Mouse (Mus musculus): ENCODE measurements around the gene Haghl. TPM values are rescaled to one million over a fixed set of nuclear protein-coding genes. Genes with fewer than 3 reads are reported as not detected.
"Not testable (repeated sequence)": the region's sequence is repeated elsewhere in the genome, so short reads cannot be mapped to it uniquely, and the experiment has no call there.

Haghl gene
- polyA plus RNA-seq, 1 experiment, result 5.0 TPM

DNA sequence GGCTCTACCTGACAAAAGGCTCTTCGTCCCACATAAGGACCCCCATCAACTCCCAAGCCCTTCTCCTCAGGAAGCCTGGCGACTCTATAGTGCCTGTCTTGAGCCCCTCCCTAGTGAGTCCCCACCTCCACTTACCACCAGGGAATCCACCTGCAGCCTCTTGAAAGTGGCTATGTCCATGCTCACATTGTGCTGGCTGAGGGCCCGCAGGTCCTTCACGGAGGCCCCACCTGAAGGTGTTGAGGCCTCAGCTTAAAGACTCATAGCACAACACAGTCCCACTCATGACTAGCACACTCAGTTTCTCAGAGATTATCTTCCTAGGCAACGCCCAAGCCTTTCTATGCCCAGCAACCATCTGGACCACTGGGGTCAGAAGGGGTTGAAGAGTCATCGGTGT lies 36.2 kb downstream of the Haghl start:
- Histone ChIP-seq H3K4me3 (ENCODE audit: insufficient read depth, low read depth, low read length) (no peak overlapping the region), H3K27ac (replicated peaks; ENCODE audit: low read depth, low read length) (no peak overlapping the region), H3K4me1 (ENCODE audit: control insufficient read depth, insufficient read depth, insufficient read length, low read length) (no peaks in the 10 kb centered on the region)

DNA sequence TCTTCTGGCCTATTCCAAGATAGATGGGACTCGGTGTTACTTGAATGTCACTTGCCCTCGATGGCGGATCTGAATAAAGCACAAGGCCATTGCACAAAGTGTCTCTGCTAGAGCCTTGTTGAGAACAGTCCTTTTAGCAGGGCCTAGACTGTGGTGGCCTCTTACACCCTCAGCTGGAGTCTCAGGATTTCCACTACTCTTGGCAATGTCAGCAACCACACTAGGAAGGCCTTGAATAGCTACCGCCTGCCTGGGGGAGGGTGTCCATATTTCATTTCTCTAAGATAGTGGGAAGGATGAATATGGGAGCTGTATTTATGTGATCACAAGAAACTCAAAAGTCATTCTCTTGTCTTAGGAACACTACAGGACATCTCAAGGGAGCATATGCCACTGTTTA lies 37.2 kb downstream of the Haghl start:
- Histone ChIP-seq H3K27ac (replicated peaks; ENCODE audit: low read depth, low read length) (no peak overlapping the region), H3K4me3 (ENCODE audit: insufficient read depth, low read depth, low read length) (no peak overlapping the region)

DNA sequence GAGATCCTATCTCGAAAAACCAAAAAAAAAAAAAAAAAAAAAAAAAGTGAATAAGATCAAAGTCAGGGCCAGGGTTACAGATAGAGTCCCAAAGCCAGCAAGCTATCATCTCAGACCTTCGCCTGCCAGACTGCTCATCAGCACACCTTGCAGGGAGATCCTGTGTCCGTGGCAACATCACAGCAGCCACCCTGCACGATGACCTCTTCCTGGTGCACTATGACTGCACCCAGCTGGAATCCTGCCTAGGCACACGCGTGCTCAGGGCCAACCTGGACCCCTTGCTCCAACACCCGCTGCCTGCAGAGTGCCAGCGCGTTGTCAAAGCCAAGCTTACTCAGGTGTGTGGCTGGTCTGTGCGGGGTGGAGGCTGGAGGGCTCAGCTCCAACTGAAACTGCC lies 41.2 kb downstream of the Haghl start:
- H3K4me3 ChIP-seq (ENCODE audit: insufficient read depth, low read depth, low read length), result no peak overlapping the region
- H3K4me1 ChIP-seq (ENCODE audit: control insufficient read depth, insufficient read depth, insufficient read length, low read length), result no peaks in the 10 kb centered on the region
- H3K27ac ChIP-seq (replicated peaks; ENCODE audit: low read depth, low read length), result no peak overlapping the region

More for the DNA sequence above, 37.2 kb downstream of the Haghl start:
- H3K4me1 ChIP-seq (ENCODE audit: control insufficient read depth, insufficient read depth, insufficient read length, low read length), result no peaks in the 10 kb centered on the region

DNA sequence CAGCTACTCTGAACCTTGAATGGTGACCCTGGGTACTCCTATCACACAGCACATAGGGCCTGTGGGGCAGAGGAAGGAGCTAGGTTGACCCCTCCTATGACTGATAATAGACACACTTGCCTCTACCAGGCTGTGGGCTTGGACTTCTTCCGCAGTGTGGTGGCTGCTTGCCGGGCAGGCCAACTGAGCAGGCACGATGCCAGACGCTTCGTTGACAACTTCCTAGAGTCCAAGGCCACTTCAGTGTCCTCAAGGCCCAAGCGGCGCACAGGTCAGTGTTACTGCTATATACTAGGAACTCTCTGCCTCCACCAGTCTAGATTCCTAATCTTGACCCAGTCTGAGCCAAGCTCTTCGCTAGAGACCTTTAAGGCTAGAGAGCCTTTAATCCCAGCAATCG lies 41.6 kb downstream of the Haghl start:
- Histone ChIP-seq H3K27ac (replicated peaks; ENCODE audit: low read depth, low read length) (no peak overlapping the region), H3K4me3 (ENCODE audit: insufficient read depth, low read depth, low read length) (no peak overlapping the region), H3K4me1 (ENCODE audit: control insufficient read depth, insufficient read depth, insufficient read length, low read length) (no peaks in the 10 kb centered on the region)

DNA sequence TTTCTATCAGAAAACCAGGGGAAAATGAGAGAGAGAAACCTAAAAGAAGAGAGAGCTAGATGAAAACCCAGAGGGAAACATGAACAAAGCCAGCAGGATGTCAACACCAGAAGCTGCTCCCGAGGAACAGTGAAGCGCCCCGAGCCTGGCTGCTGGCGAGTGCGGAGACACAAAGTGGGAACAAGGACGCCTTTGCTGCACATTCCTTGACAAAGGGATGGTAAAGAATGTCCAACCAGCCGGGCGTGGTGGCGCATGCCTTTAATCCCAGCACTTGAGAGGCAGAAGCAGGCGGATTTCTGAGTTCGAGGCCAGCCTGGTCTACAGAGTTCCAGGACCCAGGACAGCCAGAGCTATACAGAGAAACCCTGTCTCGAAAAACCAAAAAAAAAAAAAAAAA lies 44.0 kb downstream of the Haghl start:
- H3K4me3 ChIP-seq (ENCODE audit: insufficient read depth, low read depth, low read length); H3K4me1 ChIP-seq (ENCODE audit: control insufficient read depth, insufficient read depth, insufficient read length, low read length); H3K27ac ChIP-seq (replicated peaks; ENCODE audit: low read depth, low read length): not testable (repeated sequence)

DNA sequence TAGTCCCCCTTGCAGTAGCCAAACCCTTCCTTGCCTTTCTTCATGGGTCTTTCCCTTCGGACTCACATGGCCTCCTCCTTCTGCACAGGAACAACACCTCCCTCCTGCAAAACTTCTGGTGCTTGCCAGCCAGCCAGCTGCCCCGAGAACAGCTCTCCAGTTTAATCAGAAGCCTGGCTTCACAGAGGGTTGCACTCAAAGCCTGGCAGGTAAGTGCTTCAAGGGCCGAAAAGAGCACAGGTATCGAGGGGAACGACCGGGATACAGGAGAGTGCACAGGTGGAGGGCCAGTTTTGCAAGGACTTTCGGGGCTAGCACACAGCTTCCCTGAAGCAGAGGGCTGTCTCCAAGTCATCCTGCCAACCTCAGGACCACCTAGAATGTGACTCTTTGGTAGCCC lies 46.6 kb downstream of the Haghl start:
- H3K4me3 ChIP-seq (ENCODE audit: insufficient read depth, low read depth, low read length), result no peak overlapping the region
- H3K27ac ChIP-seq (replicated peaks; ENCODE audit: low read depth, low read length), result no peak overlapping the region
- no peaks in the 10 kb centered on the region for H3K4me1 ChIP-seq (ENCODE audit: control insufficient read depth, insufficient read depth, insufficient read length, low read length)

DNA sequence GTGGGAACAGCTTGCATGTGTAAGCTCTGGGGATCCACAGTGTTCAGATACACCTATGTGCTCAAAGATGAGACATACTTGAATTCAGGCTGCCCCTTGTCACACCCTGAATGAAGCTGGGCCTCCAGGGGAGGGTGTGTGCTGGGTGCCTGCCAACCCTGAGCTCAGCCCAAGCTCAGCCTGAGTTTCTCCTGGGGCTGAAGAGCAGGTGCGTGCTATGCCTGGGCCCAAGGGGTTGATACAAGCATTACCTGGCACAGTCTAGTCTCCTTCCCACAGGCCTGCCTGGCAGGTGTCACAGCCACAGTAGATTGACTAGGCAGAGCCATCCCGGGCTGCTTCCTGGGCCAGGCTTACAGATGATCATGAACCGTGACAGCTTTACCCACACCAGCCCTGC lies 49.7 kb downstream of the Haghl start, which contains the start of gene Mslnl:
Mslnl (plus strand) TSS at position 298 of the 400 bp plus-strand sequence.
- no peak within 1 kb of the TSS for H3K4me3 ChIP-seq (ENCODE audit: insufficient read depth, low read depth, low read length)
- no peak within 1 kb of the TSS for H3K27ac ChIP-seq (replicated peaks; ENCODE audit: low read depth, low read length)
- no peaks in the 10 kb centered on the region for H3K4me1 ChIP-seq (ENCODE audit: control insufficient read depth, insufficient read depth, insufficient read length, low read length)

DNA sequence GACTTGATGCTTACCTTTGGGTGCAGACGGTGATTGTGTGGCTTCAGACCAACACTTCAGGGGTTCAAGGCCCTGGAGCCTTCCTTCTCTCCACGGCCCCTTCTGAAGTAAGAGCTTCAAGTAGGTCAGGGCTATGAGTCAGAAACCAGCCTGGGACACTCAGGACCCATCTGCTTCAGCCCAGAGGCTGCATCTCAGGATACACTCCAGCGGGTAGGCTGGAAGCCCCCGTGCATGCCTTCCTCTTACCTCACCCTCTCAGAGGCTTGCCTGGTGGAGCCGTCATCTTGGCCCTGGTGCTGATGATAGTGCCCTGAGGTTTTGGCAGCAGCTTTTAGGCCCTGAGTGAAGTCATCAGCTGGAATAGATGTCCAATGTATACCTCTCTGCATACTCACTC lies 50.2 kb downstream of the Haghl start:
- Histone ChIP-seq H3K4me3 (ENCODE audit: insufficient read depth, low read depth, low read length) (no peak overlapping the region), H3K27ac (replicated peaks; ENCODE audit: low read depth, low read length) (no peak overlapping the region), H3K4me1 (ENCODE audit: control insufficient read depth, insufficient read depth, insufficient read length, low read length) (no peaks in the 10 kb centered on the region)

DNA sequence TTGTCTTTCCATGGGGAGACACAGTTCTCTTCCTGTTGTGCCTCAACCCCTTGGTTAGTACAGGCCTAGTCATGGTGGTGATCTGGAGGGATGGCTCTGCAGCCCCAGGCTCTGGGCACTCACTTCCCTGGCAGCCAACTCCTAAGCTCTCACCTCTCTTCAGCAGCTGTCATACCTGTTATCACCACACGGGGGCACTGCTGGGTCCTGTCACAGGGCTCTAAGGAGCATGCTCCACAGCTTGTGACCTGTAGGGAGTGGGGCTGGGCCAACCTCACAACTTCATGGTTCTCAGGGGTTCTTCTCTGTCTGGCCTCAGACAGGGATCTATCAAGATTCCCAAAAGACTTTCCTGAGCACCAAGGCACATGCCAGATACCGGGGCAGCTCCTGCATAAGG lies 53.4 kb downstream of the Haghl start:
- Histone ChIP-seq H3K27ac (replicated peaks; ENCODE audit: low read depth, low read length) (no peak overlapping the region), H3K4me1 (ENCODE audit: control insufficient read depth, insufficient read depth, insufficient read length, low read length) (peaks cover 6% of the 10 kb centered on the region; the same call in 1 of the 2 replicates), H3K4me3 (ENCODE audit: insufficient read depth, low read depth, low read length) (no peak overlapping the region)

Other genes with a start within 250 kb of the Haghl start
- gene Sox8, start 215.0 kb downstream of the Haghl start, polyA plus RNA-seq (2012; ENCODE audit: insufficient read depth, insufficient read length, missing spikeins), result 0.79 TPM in 1 of 2 replicates, not detected in the other
- 24.0 and 41.1 TPM in 2 replicates for gene Lmf1, start 206.6 kb downstream of the Haghl start, polyA plus RNA-seq (2012; ENCODE audit: insufficient read depth, insufficient read length, missing spikeins)
- not detected in 2 replicates for gene Gng13, start 68.5 kb downstream of the Haghl start, polyA plus RNA-seq (2012; ENCODE audit: insufficient read depth, insufficient read length, missing spikeins)
- gene Chtf18, start 58.3 kb downstream of the Haghl start, polyA plus RNA-seq (2012; ENCODE audit: insufficient read depth, insufficient read length, missing spikeins), result 0.87 and 3.0 TPM in 2 replicates
- 3.0 and 3.9 TPM in 2 replicates for gene Rpusd1, start 58.0 kb downstream of the Haghl start, polyA plus RNA-seq (2012; ENCODE audit: insufficient read depth, insufficient read length, missing spikeins)
- not detected in 2 replicates for gene Mslnl, start 49.6 kb downstream of the Haghl start, polyA plus RNA-seq (2012; ENCODE audit: insufficient read depth, insufficient read length, missing spikeins)
- not detected in 2 replicates for gene Msln, start 31.3 kb downstream of the Haghl start, polyA plus RNA-seq (2012; ENCODE audit: insufficient read depth, insufficient read length, missing spikeins)
- gene Narfl, start 11.9 kb downstream of the Haghl start, polyA plus RNA-seq (2012; ENCODE audit: insufficient read depth, insufficient read length, missing spikeins), result 40.5 and 42.4 TPM in 2 replicates
- gene Ccdc78, start 907 bp upstream of the Haghl start, polyA plus RNA-seq (2012; ENCODE audit: insufficient read depth, insufficient read length, missing spikeins), result not detected in 2 replicates
- gene Fam173a, start 7.2 kb upstream of the Haghl start, polyA plus RNA-seq (2012; ENCODE audit: insufficient read depth, insufficient read length, missing spikeins), result 41.4 and 42.8 TPM in 2 replicates
- 4.6 TPM in 1 of 2 replicates, not detected in the other for gene AC134908.4, start 10.0 kb upstream of the Haghl start, polyA plus RNA-seq (2012; ENCODE audit: insufficient read depth, insufficient read length, missing spikeins)
- gene Metrn, start 11.5 kb upstream of the Haghl start, polyA plus RNA-seq (2012; ENCODE audit: insufficient read depth, insufficient read length, missing spikeins), result 1.8 and 3.2 TPM in 2 replicates
- 0.42 and 0.79 TPM in 2 replicates for gene Fbxl16, start 23.4 kb upstream of the Haghl start, polyA plus RNA-seq (2012; ENCODE audit: insufficient read depth, insufficient read length, missing spikeins)
- gene Wdr24, start 38.0 kb upstream of the Haghl start, polyA plus RNA-seq (2012; ENCODE audit: insufficient read depth, insufficient read length, missing spikeins), result 6.3 and 7.1 TPM in 2 replicates
- gene Jmjd8, start 43.2 kb upstream of the Haghl start, polyA plus RNA-seq (2012; ENCODE audit: insufficient read depth, insufficient read length, missing spikeins), result 29.2 and 37.3 TPM in 2 replicates
- gene Stub1, start 47.7 kb upstream of the Haghl start, polyA plus RNA-seq (2012; ENCODE audit: insufficient read depth, insufficient read length, missing spikeins), result 65.3 and 69.4 TPM in 2 replicates
- 3.4 and 5.0 TPM in 2 replicates for gene Rhbdl1, start 51.6 kb upstream of the Haghl start, polyA plus RNA-seq (2012; ENCODE audit: insufficient read depth, insufficient read length, missing spikeins)
- 0.95 and 1.6 TPM in 2 replicates for gene Gm20683, start 56.1 kb upstream of the Haghl start, polyA plus RNA-seq (2012; ENCODE audit: insufficient read depth, insufficient read length, missing spikeins)
- 69.0 and 72.5 TPM in 2 replicates for gene Rhot2, start 59.2 kb upstream of the Haghl start, polyA plus RNA-seq (2012; ENCODE audit: insufficient read depth, insufficient read length, missing spikeins)
- 1.6 and 2.4 TPM in 2 replicates for gene Wdr90, start 75.8 kb upstream of the Haghl start, polyA plus RNA-seq (2012; ENCODE audit: insufficient read depth, insufficient read length, missing spikeins)
- 432 and 445 TPM in 2 replicates for gene Mcrip2, start 83.1 kb upstream of the Haghl start, polyA plus RNA-seq (2012; ENCODE audit: insufficient read depth, insufficient read length, missing spikeins)
- gene Mettl26, start 89.4 kb upstream of the Haghl start, polyA plus RNA-seq (2012; ENCODE audit: insufficient read depth, insufficient read length, missing spikeins), result 47.5 and 52.1 TPM in 2 replicates
- gene Wfikkn1, start 95.2 kb upstream of the Haghl start, polyA plus RNA-seq (2012; ENCODE audit: insufficient read depth, insufficient read length, missing spikeins), result not detected in 2 replicates
- 6.3 and 7.0 TPM in 2 replicates for gene Rab40c, start 134.1 kb upstream of the Haghl start, polyA plus RNA-seq (2012; ENCODE audit: insufficient read depth, insufficient read length, missing spikeins)
- gene Pigq, start 159.3 kb upstream of the Haghl start, polyA plus RNA-seq (2012; ENCODE audit: insufficient read depth, insufficient read length, missing spikeins), result 65.6 and 109 TPM in 2 replicates
- not detected in 2 replicates for gene Nhlrc4, start 159.3 kb upstream of the Haghl start, polyA plus RNA-seq (2012; ENCODE audit: insufficient read depth, insufficient read length, missing spikeins)
- not detected in 2 replicates for gene A930017K11Rik, start 166.9 kb upstream of the Haghl start, polyA plus RNA-seq (2012; ENCODE audit: insufficient read depth, insufficient read length, missing spikeins)
- gene Capn15, start 200.1 kb upstream of the Haghl start, polyA plus RNA-seq (2012; ENCODE audit: insufficient read depth, insufficient read length, missing spikeins), result 4.7 and 5.6 TPM in 2 replicates